Mouse (Mus musculus) forebrain, embryonic 16.5 days (tissue): ENCODE data around the gene Apbb2. TPM values are rescaled to one million over a fixed set of nuclear protein-coding genes. Genes with fewer than 3 reads are reported as not detected.

Experiments
- ATAC-seq: fragments of 200-750 bp; cut with Nextera tagmentation; 2 replicates; pipeline ENCODE4 v1.8.0; 2017; ENCODE audit warnings: mild to moderate bottlenecking, moderate library complexity
- H3K27ac ChIP-seq: fragments of 300-500 bp; sonication (generic); 2 replicates; pipeline ENCODE4 v1.5.1; 2014; ENCODE audit warnings: low read length, control low read depth
- H3K27me3 ChIP-seq: fragments of 300-500 bp; sonication (generic); replicated peaks from 2 replicates; pipeline ENCODE4 v1.6.1; 2014; ENCODE audit warnings: low read length; ENCODE audit not compliant: control insufficient read depth, insufficient read depth
- H3K36me3 ChIP-seq: fragments of 300-500 bp; sonication (generic); 2 replicates; pipeline ENCODE4 v1.6.1; 2014; ENCODE audit not compliant: control insufficient read depth, insufficient read depth
- H3K4me1 ChIP-seq: fragments of 300-500 bp; sonication (generic); replicated peaks from 2 replicates; pipeline ENCODE4 v1.6.1; 2014; ENCODE audit warnings: low read length; ENCODE audit not compliant: control insufficient read depth, insufficient read depth
- H3K4me2 ChIP-seq: fragments of 300-500 bp; sonication (generic); 2 replicates; pipeline ENCODE4 v1.6.1; 2014; ENCODE audit warnings: mild to moderate bottlenecking, low read length, control low read depth
- H3K4me3 ChIP-seq: fragments of 300-500 bp; sonication (generic); replicated peaks from 2 replicates; pipeline ENCODE4 v1.5.1; 2014; ENCODE audit warnings: mild to moderate bottlenecking, low read length, control low read depth
- H3K9ac ChIP-seq: fragments of 300-500 bp; sonication (generic); replicated peaks from 2 replicates; pipeline ENCODE4 v1.6.1; 2014; ENCODE audit warnings: low read depth, low read length, control low read depth
- H3K9me3 ChIP-seq: fragments of 300-500 bp; sonication (generic); 2 replicates; pipeline ENCODE4 v1.6.1; 2016; ENCODE audit warnings: low read length; ENCODE audit not compliant: control insufficient read depth
- WGBS: fragments of 180-500 bp; shearing (Covaris S2); extraction: QIAGEN DNeasy Blood & Tissue Kit; methylation state at CpG from one replicate; pipeline ENCODE4 v1.1.7; 2014; 5-methylcytosine and 5-hydroxymethylcytosine counted together
- polyA plus RNA-seq: library from polyadenylated mRNA; unstranded; fragments of >200 nt; fragmentation: Nextera tagmentation; extraction: Ambion mirVana; gene quantifications from 2 replicates; pipeline ENCODE4 v1.2.1, GENCODE M21; 2015

Gene Apbb2
- polyA plus RNA-seq, 1 experiment from 2014 or later: 99.1 TPM

- H3K4me1 ChIP-seq: peaks cover 13% of the 10 kb centered on the region
- no peak overlapping the region for H3K4me2 ChIP-seq
- H3K27ac ChIP-seq: no peak overlapping the region
- H3K4me3 ChIP-seq: no peak overlapping the region
- no peak for ATAC-seq
- H3K9ac ChIP-seq: no peak overlapping the region
- no peaks in the 10 kb centered on the region for H3K9me3 ChIP-seq
- no peaks in the 10 kb centered on the region for H3K27me3 ChIP-seq
- no peaks in the 10 kb centered on the region for H3K36me3 ChIP-seq
- 83% methylated on average over 6 of the region's 6 CpGs for WGBS
Measured at GRCm38 (mm10) chr5:66390567-66390966, 228.0 kb downstream of the Apbb2 start.

- Histone ChIP-seq H3K4me2 (no peak overlapping the region), H3K9me3 (no peaks in the 10 kb centered on the region), H3K27me3 (no peaks in the 10 kb centered on the region), H3K9ac (no peak overlapping the region), H3K4me1 (peaks cover 10% of the 10 kb centered on the region), H3K27ac (peak overlapping the region; percentile 56), H3K36me3 (no peaks in the 10 kb centered on the region), H3K4me3 (no peak overlapping the region)
- WGBS: 53% methylated on average over 8 of the region's 8 CpGs
- ATAC-seq: peak; percentile 16; the same call in 1 of the 2 replicates
Measured at GRCm38 (mm10) chr5:66387481-66387880, 231.1 kb downstream of the Apbb2 start.

GRCm38 (mm10) chr5:66385636-66386035, 232.9 kb downstream of the Apbb2 start:
- Histone ChIP-seq H3K4me3 (no peak overlapping the region), H3K9ac (no peak overlapping the region), H3K27me3 (no peaks in the 10 kb centered on the region), H3K9me3 (no peaks in the 10 kb centered on the region), H3K4me1 (peaks cover 4% of the 10 kb centered on the region; the same call in 1 of the 2 replicates), H3K27ac (no peak overlapping the region), H3K36me3 (no peaks in the 10 kb centered on the region), H3K4me2 (no peak overlapping the region)
- 49% methylated on average over 3 of the region's 3 CpGs for WGBS
- no peak for ATAC-seq

GRCm38 (mm10) chr5:66384806-66385446, 233.7 kb downstream of the Apbb2 start:
- Histone ChIP-seq H3K36me3 (no peaks in the 10 kb centered on the region), H3K4me1 (peaks cover 4% of the 10 kb centered on the region; the same call in 1 of the 2 replicates)

GRCm38 (mm10) chr5:66384114-66384513, 234.5 kb downstream of the Apbb2 start:
- no peak overlapping the region for H3K27ac ChIP-seq
- WGBS: 79% methylated on average over 5 of the region's 5 CpGs

More at GRCm38 (mm10) chr5:66384806-66385446, 233.7 kb downstream of the Apbb2 start:
- Histone ChIP-seq H3K4me2 (no peak overlapping the region), H3K9ac (no peak overlapping the region), H3K9me3 (no peaks in the 10 kb centered on the region), H3K27ac (no peak overlapping the region), H3K27me3 (no peaks in the 10 kb centered on the region), H3K4me3 (no peak overlapping the region)
- WGBS: 71% methylated on average over 6 of the region's 6 CpGs
- no peak for ATAC-seq

GRCm38 (mm10) chr5:66382111-66382510, 236.5 kb downstream of the Apbb2 start:
- no peak overlapping the region for H3K27ac ChIP-seq
- no peaks in the 10 kb centered on the region for H3K27me3 ChIP-seq
- ATAC-seq: no peak
- 71% methylated on average over 1 of the region's 1 CpGs for WGBS
- H3K9me3 ChIP-seq: no peaks in the 10 kb centered on the region
- no peak overlapping the region for H3K9ac ChIP-seq
- no peak overlapping the region for H3K4me2 ChIP-seq
- no peaks in the 10 kb centered on the region for H3K36me3 ChIP-seq
- no peak overlapping the region for H3K4me3 ChIP-seq
- no peaks in the 10 kb centered on the region for H3K4me1 ChIP-seq

More at GRCm38 (mm10) chr5:66384114-66384513, 234.5 kb downstream of the Apbb2 start:
- Histone ChIP-seq H3K9me3 (no peaks in the 10 kb centered on the region), H3K4me3 (no peak overlapping the region), H3K27me3 (no peaks in the 10 kb centered on the region), H3K4me1 (peaks cover 4% of the 10 kb centered on the region; the same call in 1 of the 2 replicates), H3K9ac (no peak overlapping the region), H3K36me3 (no peaks in the 10 kb centered on the region), H3K4me2 (no peak overlapping the region)
- no peak for ATAC-seq

GRCm38 (mm10) chr5:66378968-66379367, 239.6 kb downstream of the Apbb2 start:
- ATAC-seq: no peak
- H3K4me2 ChIP-seq: no peak overlapping the region
- H3K4me3 ChIP-seq: no peak overlapping the region
- H3K9me3 ChIP-seq: no peaks in the 10 kb centered on the region
- no peak overlapping the region for H3K9ac ChIP-seq
- no peaks in the 10 kb centered on the region for H3K4me1 ChIP-seq
- H3K27ac ChIP-seq: no peak overlapping the region
- H3K36me3 ChIP-seq: no peaks in the 10 kb centered on the region
- WGBS: 68% methylated on average over 6 of the region's 6 CpGs
- no peaks in the 10 kb centered on the region for H3K27me3 ChIP-seq

GRCm38 (mm10) chr5:66376589-66377270, 241.9 kb downstream of the Apbb2 start:
- Histone ChIP-seq H3K27me3 (no peaks in the 10 kb centered on the region), H3K36me3 (no peaks in the 10 kb centered on the region), H3K4me3 (no peak overlapping the region), H3K9me3 (no peaks in the 10 kb centered on the region), H3K27ac (no peak overlapping the region), H3K9ac (no peak overlapping the region), H3K4me1 (no peaks in the 10 kb centered on the region), H3K4me2 (no peak overlapping the region)
- 65% methylated on average over 14 of the region's 14 CpGs for WGBS
- ATAC-seq: no peak

- Histone ChIP-seq H3K36me3 (no peaks in the 10 kb centered on the region), H3K27ac (no peak overlapping the region), H3K4me2 (no peak overlapping the region), H3K9me3 (no peaks in the 10 kb centered on the region), H3K4me1 (no peaks in the 10 kb centered on the region), H3K9ac (no peak overlapping the region), H3K27me3 (no peaks in the 10 kb centered on the region), H3K4me3 (no peak overlapping the region)
- no peak for ATAC-seq
- 95% methylated on average over 4 of the region's 4 CpGs for WGBS
Measured at GRCm38 (mm10) chr5:66374413-66374812, 244.2 kb downstream of the Apbb2 start.
